Mouse (Mus musculus) olfactory bulb, adult 2 months (tissue): Measurements from ENCODE around the gene Gm45713.

Experiments
- CTCF ChIP-seq: fragments of 200-500 bp; IDR thresholded peaks from 2 replicates; pipeline ENCODE4 v1.5.1; 2012; ENCODE audit warnings: low read depth, mild to moderate bottlenecking, low read length, moderate library complexity; ENCODE audit not compliant: insufficient read depth
- POLR2A ChIP-seq: fragments of 200-500 bp; IDR thresholded peaks from 2 replicates; pipeline ENCODE4 v1.6.1; 2012; ENCODE audit warnings: mild to moderate bottlenecking, low read depth, low read length, moderate library complexity; ENCODE audit not compliant: insufficient read depth

- TF ChIP-seq CTCF = no peak
- no peak for TF ChIP-seq POLR2A
These were observed 41.9 kb downstream of the Gm45713 start for GRCm38 (mm10) chr7:45094121-45094520.
